Mouse (Mus musculus): ENCODE results near the gene Fcgrt. TPM values are rescaled to one million over a fixed set of nuclear protein-coding genes. Genes with fewer than 3 reads are reported as not detected.
A peak's percentile ranks its signal among the peaks of the same experiment; 100 is the strongest.

The Fcgrt gene
- polyA plus RNA-seq, 1 experiment from 2014 or later, result 334 TPM

GRCm38 (mm10) chr7:45050945-45051600 is 52.6 kb downstream of the Fcgrt start:
- Histone ChIP-seq H3K4me1 (ENCODE audit: control insufficient read depth, insufficient read depth, low read length) (peaks cover 21% of the 10 kb centered on the region), H3K27ac (ENCODE audit: low read length) (peak overlapping the region; percentile 99), H3K27me3 (replicated peaks; ENCODE audit: control insufficient read depth, insufficient read depth, low read length) (no peaks in the 10 kb centered on the region), H3K4me3 (ENCODE audit: low read length) (peak overlapping the region; percentile 84), H3K9ac (ENCODE audit: low read depth, low read length) (peak overlapping the region; percentile 92), H3K36me3 (ENCODE audit: control insufficient read depth, insufficient read depth, low read length) (peaks cover 42% of the 10 kb centered on the region), H3K4me2 (ENCODE audit: low read depth, low read length) (peak overlapping the region; percentile 74), H3K9me3 (ENCODE audit: control insufficient read depth, low read length) (no peaks in the 10 kb centered on the region)
- ATAC-seq, result peak; percentile 5; the same call in 1 of the 2 replicates
- WGBS, result 6% methylated on average over 16 of the region's 16 CpGs

GRCm38 (mm10) chr7:45048923-45049657 is 54.6 kb downstream of the Fcgrt start:
- H3K27me3 ChIP-seq (replicated peaks; ENCODE audit: control insufficient read depth, insufficient read depth, low read length), result no peaks in the 10 kb centered on the region
- no peaks in the 10 kb centered on the region for H3K9me3 ChIP-seq (ENCODE audit: control insufficient read depth, low read length)
- H3K4me3 ChIP-seq (ENCODE audit: low read length), result no peak overlapping the region
- H3K9ac ChIP-seq (ENCODE audit: low read depth, low read length), result no peak overlapping the region
- WGBS, result 88% methylated on average over 23 of the region's 23 CpGs
- ATAC-seq, result no peak
- H3K27ac ChIP-seq (ENCODE audit: low read length), result no peak overlapping the region
- H3K36me3 ChIP-seq (ENCODE audit: control insufficient read depth, insufficient read depth, low read length), result peaks cover 53% of the 10 kb centered on the region
- H3K4me1 ChIP-seq (ENCODE audit: control insufficient read depth, insufficient read depth, low read length), result peaks cover 19% of the 10 kb centered on the region
- H3K4me2 ChIP-seq (ENCODE audit: low read depth, low read length), result no peak overlapping the region

DNA sequence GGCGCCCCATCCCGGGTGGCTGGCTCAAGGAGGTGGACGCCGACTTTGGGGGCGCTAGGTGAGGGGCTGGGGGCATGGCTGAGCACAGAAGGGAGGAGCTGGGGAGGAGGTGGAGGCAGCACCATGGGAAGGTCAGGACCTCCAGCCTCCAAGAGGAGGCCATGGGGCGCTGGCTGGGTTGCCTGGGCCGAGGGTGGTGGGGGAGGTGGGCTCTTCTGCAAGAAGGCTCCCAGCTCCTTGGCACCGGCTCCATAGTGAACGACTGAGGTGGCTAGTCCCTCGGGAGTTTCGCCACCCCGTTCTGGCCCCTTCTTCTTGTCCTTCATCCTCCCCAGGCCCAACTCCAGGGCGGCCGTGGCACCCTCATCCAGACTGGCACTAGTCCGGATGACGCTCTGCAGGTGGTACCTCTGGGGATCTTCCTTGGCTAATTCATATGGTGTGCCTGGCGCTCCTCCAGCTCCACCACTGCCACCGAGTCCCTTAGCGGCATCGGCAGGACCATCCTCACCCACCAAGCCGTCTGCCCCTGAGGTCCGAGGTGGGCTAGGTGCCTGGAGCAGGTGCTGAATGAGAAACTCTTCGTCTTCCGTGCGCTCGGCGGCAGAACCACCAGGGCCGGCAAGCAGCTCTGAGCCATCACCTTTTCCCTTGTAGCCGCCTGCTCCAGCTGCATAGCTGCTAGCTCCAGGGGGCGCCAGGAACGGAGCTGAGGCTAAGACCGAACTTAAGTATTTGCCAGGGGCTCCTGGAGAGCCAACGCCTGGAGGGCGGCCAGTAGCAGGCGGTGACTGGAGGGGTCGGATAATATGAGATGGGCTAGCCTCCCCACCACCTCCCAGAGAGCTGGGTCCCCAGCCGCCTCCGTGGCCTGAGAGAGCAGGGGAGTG is 55.4 kb downstream of the Fcgrt start:
- no peaks in the 10 kb centered on the region for H3K9me3 ChIP-seq (ENCODE audit: control insufficient read depth, low read length)
- WGBS, result 91% methylated on average over 38 of the region's 38 CpGs
- no peak overlapping the region for H3K9ac ChIP-seq (ENCODE audit: low read depth, low read length)
- H3K4me3 ChIP-seq (ENCODE audit: low read length), result no peak overlapping the region
- peaks cover 19% of the 10 kb centered on the region for H3K4me1 ChIP-seq (ENCODE audit: control insufficient read depth, insufficient read depth, low read length)
- H3K27ac ChIP-seq (ENCODE audit: low read length), result no peak overlapping the region
- no peak for ATAC-seq
- no peak overlapping the region for H3K4me2 ChIP-seq (ENCODE audit: low read depth, low read length)
- no peaks in the 10 kb centered on the region for H3K27me3 ChIP-seq (replicated peaks; ENCODE audit: control insufficient read depth, insufficient read depth, low read length)
- H3K36me3 ChIP-seq (ENCODE audit: control insufficient read depth, insufficient read depth, low read length), result peaks cover 57% of the 10 kb centered on the region

GRCm38 (mm10) chr7:45047491-45047890 is 56.2 kb downstream of the Fcgrt start:
- Histone ChIP-seq H3K4me3 (ENCODE audit: low read length) (no peak overlapping the region), H3K27ac (ENCODE audit: low read length) (no peak overlapping the region), H3K27me3 (replicated peaks; ENCODE audit: control insufficient read depth, insufficient read depth, low read length) (no peaks in the 10 kb centered on the region), H3K4me1 (ENCODE audit: control insufficient read depth, insufficient read depth, low read length) (peaks cover 19% of the 10 kb centered on the region), H3K4me2 (ENCODE audit: low read depth, low read length) (no peak overlapping the region), H3K36me3 (ENCODE audit: control insufficient read depth, insufficient read depth, low read length) (peaks cover 63% of the 10 kb centered on the region), H3K9ac (ENCODE audit: low read depth, low read length) (no peak overlapping the region), H3K9me3 (ENCODE audit: control insufficient read depth, low read length) (no peaks in the 10 kb centered on the region)
- whole genome bisulfite sequencing, result 93% methylated on average over 14 of the region's 14 CpGs
- no peak for ATAC-seq

GRCm38 (mm10) chr7:45046853-45047350 is 56.7 kb downstream of the Fcgrt start:
- peaks cover 16% of the 10 kb centered on the region for H3K4me1 ChIP-seq (ENCODE audit: control insufficient read depth, insufficient read depth, low read length)
- no peak overlapping the region for H3K4me3 ChIP-seq (ENCODE audit: low read length)
- 95% methylated on average over 26 of the region's 26 CpGs for WGBS
- H3K9me3 ChIP-seq (ENCODE audit: control insufficient read depth, low read length), result no peaks in the 10 kb centered on the region
- no peak overlapping the region for H3K27ac ChIP-seq (ENCODE audit: low read length)
- H3K27me3 ChIP-seq (replicated peaks; ENCODE audit: control insufficient read depth, insufficient read depth, low read length), result no peaks in the 10 kb centered on the region
- H3K9ac ChIP-seq (ENCODE audit: low read depth, low read length), result no peak overlapping the region
- H3K36me3 ChIP-seq (ENCODE audit: control insufficient read depth, insufficient read depth, low read length), result peaks cover 67% of the 10 kb centered on the region
- no peak overlapping the region for H3K4me2 ChIP-seq (ENCODE audit: low read depth, low read length)
- ATAC-seq, result no peak

- H3K27me3 ChIP-seq (replicated peaks; ENCODE audit: control insufficient read depth, insufficient read depth, low read length), result no peaks in the 10 kb centered on the region
- H3K9me3 ChIP-seq (ENCODE audit: control insufficient read depth, low read length), result no peaks in the 10 kb centered on the region
- no peak overlapping the region for H3K9ac ChIP-seq (ENCODE audit: low read depth, low read length)
- H3K27ac ChIP-seq (ENCODE audit: low read length), result no peak overlapping the region
- 95% methylated on average over 22 of the region's 22 CpGs for WGBS
- ATAC-seq, result no peak
- no peak overlapping the region for H3K4me2 ChIP-seq (ENCODE audit: low read depth, low read length)
- H3K4me1 ChIP-seq (ENCODE audit: control insufficient read depth, insufficient read depth, low read length), result peaks cover 5% of the 10 kb centered on the region
- no peak overlapping the region for H3K4me3 ChIP-seq (ENCODE audit: low read length)
- H3K36me3 ChIP-seq (ENCODE audit: control insufficient read depth, insufficient read depth, low read length), result peaks cover 71% of the 10 kb centered on the region
Observed at GRCm38 (mm10) chr7:45045741-45046140, 57.9 kb downstream of the Fcgrt start.

DNA sequence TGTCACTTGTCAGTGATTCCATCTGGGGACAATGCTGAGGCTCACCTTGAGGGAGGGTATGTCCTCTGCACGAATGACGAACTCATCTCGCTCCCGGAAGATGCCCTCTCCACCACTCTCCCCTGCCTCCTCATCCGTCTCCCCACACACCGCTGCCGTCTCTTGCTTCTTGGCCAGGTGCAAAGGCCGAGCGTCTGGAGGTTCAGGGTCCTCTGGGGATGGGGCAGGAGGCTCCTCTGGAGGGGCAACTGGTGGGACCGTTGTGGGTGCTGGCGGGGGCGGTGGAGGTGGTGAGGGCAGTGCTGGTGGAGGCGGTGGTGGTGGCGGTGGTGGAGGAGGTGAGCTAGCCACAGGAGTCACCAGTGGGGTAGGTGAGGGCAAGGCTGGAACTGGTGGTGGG is 60.3 kb downstream of the Fcgrt start:
- Histone ChIP-seq H3K4me3 (ENCODE audit: low read length) (no peak overlapping the region), H3K9ac (ENCODE audit: low read depth, low read length) (no peak overlapping the region), H3K4me1 (ENCODE audit: control insufficient read depth, insufficient read depth, low read length) (no peaks in the 10 kb centered on the region), H3K9me3 (ENCODE audit: control insufficient read depth, low read length) (no peaks in the 10 kb centered on the region), H3K36me3 (ENCODE audit: control insufficient read depth, insufficient read depth, low read length) (peaks cover 71% of the 10 kb centered on the region), H3K27me3 (replicated peaks; ENCODE audit: control insufficient read depth, insufficient read depth, low read length) (no peaks in the 10 kb centered on the region), H3K4me2 (ENCODE audit: low read depth, low read length) (no peak overlapping the region), H3K27ac (ENCODE audit: low read length) (no peak overlapping the region)
- WGBS, result 91% methylated on average over 14 of the region's 14 CpGs
- no peak for ATAC-seq
